Mouse (Mus musculus) liver, embryonic 11.5 days (tissue): Measurements from ENCODE around the gene Olfr374. TPM values are rescaled to one million over a fixed set of nuclear protein-coding genes. Genes with fewer than 3 reads are reported as not detected.

Source experiments
- ATAC-seq: fragments of 200-750 bp; cut with Nextera tagmentation; replicated peaks from 2 replicates; pipeline ENCODE4 v1.8.0; 2017; ENCODE audit warnings: moderate number of reproducible peaks, mild to moderate bottlenecking, moderate TSS enrichment, moderate library complexity; ENCODE audit not compliant: low FRiP score
- DNase-seq: peaks from one replicate; pipeline ENCODE4 v3.0.0-alpha.2; 2017; ENCODE audit warnings: low spot score
- H3K27ac ChIP-seq: fragments of 300-500 bp; sonication (generic); 2 replicates; pipeline ENCODE4 v1.5.1; 2014; ENCODE audit warnings: mild to moderate bottlenecking, low read depth, low read length, control low read depth
- H3K27me3 ChIP-seq: fragments of 300-500 bp; sonication (generic); replicated peaks from 2 replicates; pipeline ENCODE4 v1.6.1; 2014; ENCODE audit warnings: low read length, mixed read lengths; ENCODE audit not compliant: control insufficient read depth, insufficient read depth
- H3K36me3 ChIP-seq: fragments of 300-500 bp; sonication (generic); 2 replicates; pipeline ENCODE4 v1.6.1; 2014; ENCODE audit warnings: mild to moderate bottlenecking, low read length, moderate library complexity, mixed read lengths; ENCODE audit not compliant: control insufficient read depth, insufficient read depth
- H3K4me1 ChIP-seq: fragments of 300-500 bp; sonication (generic); replicated peaks from 2 replicates; pipeline ENCODE4 v1.6.1; 2014; ENCODE audit warnings: low read length, mixed read lengths; ENCODE audit not compliant: control insufficient read depth, insufficient read depth
- H3K4me2 ChIP-seq: fragments of 300-500 bp; sonication (generic); 2 replicates; pipeline ENCODE4 v1.6.1; 2014; ENCODE audit warnings: mild to moderate bottlenecking, control low read depth, moderate library complexity
- H3K4me3 ChIP-seq: fragments of 300-500 bp; sonication (generic); 2 replicates; pipeline ENCODE4 v1.5.1; 2014; ENCODE audit warnings: low read depth, low read length, control low read depth
- H3K9ac ChIP-seq: fragments of 300-500 bp; sonication (generic); 2 replicates; pipeline ENCODE4 v1.6.1; 2014; ENCODE audit warnings: low read depth, low read length, control low read depth
- H3K9me3 ChIP-seq: fragments of 300-500 bp; sonication (generic); 2 replicates; pipeline ENCODE4 v1.6.1; 2016; ENCODE audit warnings: low read length, inconsistent platforms, mixed read lengths; ENCODE audit not compliant: control insufficient read depth
- WGBS: fragments of 180-500 bp; shearing (Covaris S2); extraction: QIAGEN DNeasy Blood & Tissue Kit; methylation state at CpG from one replicate; pipeline ENCODE4 v1.1.7; 2014; 5-methylcytosine and 5-hydroxymethylcytosine counted together
- polyA plus RNA-seq: library from polyadenylated mRNA; unstranded; fragments of >200 nt; fragmentation: Nextera tagmentation; extraction: Ambion mirVana; gene quantifications from 2 replicates; pipeline ENCODE4 v1.2.1, GENCODE M21; 2014

Olfr374 gene
- polyA plus RNA-seq, 1 experiment from 2014 or later = not detected

- DNase-seq = no peak
- Histone ChIP-seq H3K9ac (no peak overlapping the region), H3K27me3 (peaks cover 4% of the 10 kb centered on the region; the same call in 1 of the 2 replicates), H3K36me3 (no peaks in the 10 kb centered on the region), H3K4me2 (no peak overlapping the region), H3K4me3 (no peak overlapping the region), H3K27ac (no peak overlapping the region), H3K9me3 (no peaks in the 10 kb centered on the region), H3K4me1 (peaks cover 16% of the 10 kb centered on the region)
- 81% methylated on average over 1 of the region's 1 CpGs for WGBS
- ATAC-seq = no peak
Observed at GRCm38 (mm10) chr8:72132417-72132816, 25.6 kb downstream of the Olfr374 start.

- DNase-seq = no peak
- ATAC-seq = no peak
- H3K9ac ChIP-seq = no peak overlapping the region
- peaks cover 19% of the 10 kb centered on the region for H3K4me1 ChIP-seq
- WGBS = 71% methylated on average over 1 of the region's 1 CpGs
- H3K4me2 ChIP-seq = no peak overlapping the region
- peak overlapping the region; percentile 53; the same call in 1 of the 2 replicates for H3K27ac ChIP-seq
- H3K36me3 ChIP-seq = no peaks in the 10 kb centered on the region
- no peak overlapping the region for H3K4me3 ChIP-seq
- peaks cover 4% of the 10 kb centered on the region; the same call in 1 of the 2 replicates for H3K27me3 ChIP-seq
- no peaks in the 10 kb centered on the region for H3K9me3 ChIP-seq
Observed at GRCm38 (mm10) chr8:72132891-72133290, 26.1 kb downstream of the Olfr374 start.

GRCm38 (mm10) chr8:72133507-72133906 lies 26.7 kb downstream of the Olfr374 start:
- 15% methylated on average over 1 of the region's 1 CpGs for WGBS
- peaks cover 1% of the 10 kb centered on the region for H3K36me3 ChIP-seq
- DNase-seq = no peak
- H3K27ac ChIP-seq = peak overlapping the region; percentile 53; the same call in 1 of the 2 replicates
- H3K4me3 ChIP-seq = no peak overlapping the region
- peak; percentile 24 for ATAC-seq
- no peak overlapping the region for H3K9ac ChIP-seq
- no peaks in the 10 kb centered on the region for H3K9me3 ChIP-seq
- H3K4me2 ChIP-seq = no peak overlapping the region
- H3K4me1 ChIP-seq = peaks cover 19% of the 10 kb centered on the region
- H3K27me3 ChIP-seq = peaks cover 4% of the 10 kb centered on the region; the same call in 1 of the 2 replicates

DNA sequence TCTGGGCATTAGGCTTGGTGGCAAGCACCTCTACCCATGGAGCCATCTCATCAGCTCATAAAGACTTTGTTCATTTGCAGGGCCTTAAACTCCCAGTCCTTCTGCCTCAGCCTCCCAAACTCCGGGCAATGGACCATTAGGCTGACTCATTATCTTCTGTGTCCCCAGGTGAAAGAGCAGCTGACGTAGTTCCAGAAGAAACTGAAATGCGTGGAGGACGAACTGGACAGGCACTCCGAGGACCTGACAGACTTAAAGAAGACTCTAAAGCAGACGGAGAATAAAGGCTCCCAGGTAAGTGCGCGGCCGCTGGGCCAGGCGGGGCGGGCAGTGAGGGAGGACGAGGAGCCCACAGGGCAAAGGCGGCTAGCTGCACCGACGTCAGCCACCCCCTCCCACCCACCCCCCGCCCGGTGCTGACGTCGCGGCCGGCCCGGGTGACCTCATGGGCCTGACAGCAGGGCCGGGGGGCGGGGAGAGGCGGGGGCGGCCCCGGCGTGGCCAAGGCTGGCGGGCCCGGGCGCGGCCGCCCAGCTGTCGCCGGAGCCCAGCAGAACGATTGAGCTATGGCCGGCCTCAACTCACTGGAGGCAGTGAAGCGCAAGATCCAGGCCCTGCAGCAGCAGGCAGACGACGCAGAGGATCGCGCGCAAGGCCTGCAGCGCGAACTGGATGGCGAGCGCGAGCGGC lies 28.1 kb downstream of the Olfr374 start, which contains the start of gene Tpm4:
Gene Tpm4, plus strand, starts transcription at position 220 of the 690 bp plus-strand sequence.
- H3K36me3 ChIP-seq = peaks cover 12% of the 10 kb centered on the region
- peak; percentile 76 for DNase-seq
- WGBS = 1% methylated on average over 44 of the region's 49 CpGs
- peak within 1 kb of the TSS; percentile 75 for H3K4me3 ChIP-seq
- H3K4me2 ChIP-seq = peak within 1 kb of the TSS; percentile 96
- H3K4me1 ChIP-seq = peaks cover 19% of the 10 kb centered on the region
- H3K27me3 ChIP-seq = peaks cover 4% of the 10 kb centered on the region; the same call in 1 of the 2 replicates
- ATAC-seq = peak; percentile 74
- H3K27ac ChIP-seq = peak within 1 kb of the TSS; percentile 92
- no peaks in the 10 kb centered on the region for H3K9me3 ChIP-seq
- H3K9ac ChIP-seq = peak within 1 kb of the TSS; percentile 89

DNA sequence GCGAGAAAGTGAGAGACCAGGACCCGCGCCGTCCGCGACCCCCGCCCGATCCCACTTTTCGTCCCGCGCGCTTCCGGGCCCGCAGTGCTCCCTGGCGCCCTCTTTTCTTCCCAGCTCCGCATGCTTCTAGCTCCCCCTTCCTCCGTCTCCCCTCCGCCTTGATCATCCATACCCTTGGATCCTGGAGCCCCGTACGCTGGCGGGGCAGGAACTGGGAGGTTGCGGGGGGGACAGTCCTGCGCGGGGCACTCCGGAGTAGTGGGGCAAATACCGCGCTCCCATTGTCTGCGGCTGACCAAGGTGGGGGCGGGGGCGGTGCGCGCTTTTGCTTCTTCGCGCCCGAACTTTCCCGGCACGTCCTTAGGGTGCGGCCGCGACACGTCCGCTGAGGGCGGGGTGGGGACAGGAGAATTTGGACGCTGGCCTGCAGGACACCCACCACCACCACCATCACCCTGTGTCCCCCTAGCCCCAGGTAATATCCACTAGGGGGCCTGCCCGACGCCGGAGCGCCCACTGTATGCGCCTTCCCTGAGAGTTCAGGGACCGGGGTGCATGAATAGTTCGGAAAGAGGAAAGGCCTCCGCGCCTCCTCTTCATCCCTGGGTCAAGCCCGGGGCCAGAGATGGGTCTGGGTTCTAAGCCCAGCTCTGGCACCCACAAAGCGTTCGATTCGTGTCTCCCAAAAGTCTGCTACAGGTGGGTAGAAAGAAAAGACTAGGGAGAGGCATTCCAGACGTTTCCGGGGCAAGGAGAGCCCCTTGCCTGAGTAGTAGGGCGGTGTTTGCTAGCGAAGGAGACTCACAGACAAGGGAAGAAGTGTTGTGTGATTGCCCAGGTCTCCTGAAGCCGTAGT lies 28.8 kb downstream of the Olfr374 start:
- DNase-seq = peak; percentile 80
- Histone ChIP-seq H3K4me2 (peak overlapping the region; percentile 96), H3K27me3 (peaks cover 4% of the 10 kb centered on the region; the same call in 1 of the 2 replicates), H3K36me3 (peaks cover 15% of the 10 kb centered on the region), H3K4me3 (peak overlapping the region; percentile 75), H3K27ac (peak overlapping the region; percentile 92), H3K4me1 (peaks cover 19% of the 10 kb centered on the region), H3K9me3 (no peaks in the 10 kb centered on the region), H3K9ac (peak overlapping the region; percentile 89)
- ATAC-seq = peak; percentile 53
- under 1% methylated on average over 62 of the region's 62 CpGs for WGBS

GRCm38 (mm10) chr8:72136302-72136978 lies 29.6 kb downstream of the Olfr374 start:
- DNase-seq (peak; percentile 55), ATAC-seq (no peak)
- H3K27ac ChIP-seq = peak overlapping the region; percentile 92
- H3K9ac ChIP-seq = peak overlapping the region; percentile 89
- H3K4me3 ChIP-seq = peak overlapping the region; percentile 75
- H3K9me3 ChIP-seq = no peaks in the 10 kb centered on the region
- H3K4me2 ChIP-seq = peak overlapping the region; percentile 96
- H3K27me3 ChIP-seq = peaks cover 4% of the 10 kb centered on the region; the same call in 1 of the 2 replicates
- 2% methylated on average over 18 of the region's 18 CpGs for whole genome bisulfite sequencing
- H3K36me3 ChIP-seq = peaks cover 15% of the 10 kb centered on the region
- peaks cover 14% of the 10 kb centered on the region for H3K4me1 ChIP-seq

DNA sequence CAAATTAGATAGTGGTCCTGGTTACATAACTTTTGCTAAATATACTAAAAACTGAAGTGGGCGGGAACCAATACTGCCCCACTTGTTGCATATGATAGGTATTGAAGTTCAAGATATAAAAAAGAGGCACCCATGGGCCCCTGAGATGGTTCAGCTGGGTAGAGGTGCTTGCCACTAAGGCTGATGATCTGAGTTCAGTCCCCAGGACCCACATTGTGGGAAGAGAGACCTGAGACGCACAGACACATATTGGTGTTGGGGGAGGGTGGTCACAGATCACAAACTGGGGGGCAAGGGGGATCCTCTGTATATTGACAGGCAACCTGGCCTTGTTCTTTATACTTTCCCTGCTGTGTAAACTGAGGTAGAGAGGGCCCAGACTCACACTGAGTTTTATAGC lies 30.6 kb downstream of the Olfr374 start:
- Histone ChIP-seq H3K36me3 (peaks cover 20% of the 10 kb centered on the region), H3K4me2 (peak overlapping the region; percentile 96), H3K27ac (no peak overlapping the region), H3K4me1 (peaks cover 14% of the 10 kb centered on the region), H3K9ac (no peak overlapping the region), H3K27me3 (peaks cover 4% of the 10 kb centered on the region; the same call in 1 of the 2 replicates), H3K9me3 (no peaks in the 10 kb centered on the region), H3K4me3 (peak overlapping the region; percentile 15; the same call in 1 of the 2 replicates)
- ATAC-seq (no peak), DNase-seq (no peak)
- WGBS = 83% methylated on average over 2 of the region's 2 CpGs

DNA sequence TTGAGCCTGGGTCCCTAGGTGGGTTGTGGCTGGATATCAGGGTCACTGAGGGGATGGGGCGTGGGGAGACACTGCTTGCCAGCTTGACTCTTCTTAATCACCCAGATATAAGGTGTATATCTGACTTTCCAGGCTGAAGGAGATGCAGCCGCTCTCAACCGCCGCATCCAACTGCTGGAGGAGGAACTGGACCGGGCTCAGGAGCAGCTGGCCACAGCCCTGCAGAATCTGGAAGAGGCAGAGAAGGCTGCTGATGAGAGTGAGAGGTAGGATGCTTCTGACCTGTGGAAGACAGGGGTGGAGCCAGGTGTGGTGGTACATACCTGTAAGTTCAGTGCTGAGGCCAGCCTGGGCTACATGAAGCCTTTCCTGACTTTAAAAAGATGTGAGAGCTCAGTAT lies 31.6 kb downstream of the Olfr374 start:
- no peaks in the 10 kb centered on the region for H3K9me3 ChIP-seq
- no peak overlapping the region for H3K4me3 ChIP-seq
- no peak overlapping the region for H3K9ac ChIP-seq
- 86% methylated on average over 5 of the region's 5 CpGs for WGBS
- no peak overlapping the region for H3K4me2 ChIP-seq
- H3K27me3 ChIP-seq = peaks cover 4% of the 10 kb centered on the region; the same call in 1 of the 2 replicates
- peaks cover 21% of the 10 kb centered on the region for H3K36me3 ChIP-seq
- no peak overlapping the region for H3K27ac ChIP-seq
- DNase-seq = no peak
- peaks cover 9% of the 10 kb centered on the region for H3K4me1 ChIP-seq
- ATAC-seq = no peak
